Mouse (Mus musculus) cortical plate, adult 2 months (tissue): Measurements from ENCODE around the gene Srr. TPM values are rescaled to one million over a fixed set of nuclear protein-coding genes. Genes with fewer than 3 reads are reported as not detected.

Source experiments
- H3K27ac ChIP-seq: fragments of 200-500 bp; 2 replicates; pipeline ENCODE4 v1.5.1; 2012; ENCODE audit warnings: low read length, control low read depth, inconsistent platforms; ENCODE audit not compliant: insufficient read depth
- H3K4me1 ChIP-seq: fragments of 200-500 bp; 2 replicates; pipeline ENCODE4 v1.6.1; 2011; ENCODE audit warnings: low read length; ENCODE audit not compliant: control insufficient read depth, insufficient read depth
- H3K4me3 ChIP-seq: fragments of 200-500 bp; 2 replicates; pipeline ENCODE4 v1.5.1; 2011; ENCODE audit warnings: mild to moderate bottlenecking, low read length, control low read depth; ENCODE audit not compliant: insufficient read depth
- CTCF ChIP-seq: fragments of 200-500 bp; IDR thresholded peaks from 2 replicates; pipeline ENCODE4 v1.5.1; 2011; ENCODE audit warnings: mild to moderate bottlenecking, control low read depth, low read length; ENCODE audit not compliant: insufficient read depth; ENCODE audit errors: extremely low read depth
- POLR2A ChIP-seq: fragments of 200-500 bp; IDR thresholded peaks from 2 replicates; pipeline ENCODE4 v1.6.1; 2011; ENCODE audit warnings: mild to moderate bottlenecking, low read length, control low read depth; ENCODE audit not compliant: insufficient read depth; ENCODE audit errors: extremely low read depth
- polyA plus RNA-seq: library from polyadenylated mRNA; depleted of rRNA; stranded (reverse); fragments of >200 nt; gene quantifications from 2 replicates; pipeline ENCODE4 v1.2.3, GENCODE M21; 2012; rRNA removed

Gene Srr
- polyA plus RNA-seq, 1 experiment: 62.7 TPM

DNA sequence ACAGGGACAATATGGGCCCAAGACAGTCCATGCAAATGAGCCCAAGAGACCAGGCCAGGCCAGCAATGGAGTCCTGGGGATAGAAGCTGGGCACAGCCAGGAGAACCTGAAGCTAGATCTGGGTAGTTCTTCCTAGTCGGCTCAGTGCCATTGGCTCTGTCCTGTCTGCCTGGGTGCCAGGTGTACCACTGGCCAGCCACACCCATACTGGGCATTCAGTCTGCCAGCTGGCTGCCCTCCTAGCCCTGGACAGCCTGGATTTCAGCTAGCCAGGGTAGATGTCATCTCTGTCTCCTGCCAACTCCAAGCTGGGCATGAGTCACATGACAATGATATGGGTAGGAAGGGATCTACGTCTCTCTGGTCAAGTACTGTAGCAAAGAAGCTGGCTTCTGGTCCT is 58.6 kb downstream of the Srr start:
- TF ChIP-seq POLR2A: no peak
- H3K27ac ChIP-seq: no peak overlapping the region
- H3K4me3 ChIP-seq: no peak overlapping the region
- H3K4me1 ChIP-seq: peaks cover 5% of the 10 kb centered on the region

DNA sequence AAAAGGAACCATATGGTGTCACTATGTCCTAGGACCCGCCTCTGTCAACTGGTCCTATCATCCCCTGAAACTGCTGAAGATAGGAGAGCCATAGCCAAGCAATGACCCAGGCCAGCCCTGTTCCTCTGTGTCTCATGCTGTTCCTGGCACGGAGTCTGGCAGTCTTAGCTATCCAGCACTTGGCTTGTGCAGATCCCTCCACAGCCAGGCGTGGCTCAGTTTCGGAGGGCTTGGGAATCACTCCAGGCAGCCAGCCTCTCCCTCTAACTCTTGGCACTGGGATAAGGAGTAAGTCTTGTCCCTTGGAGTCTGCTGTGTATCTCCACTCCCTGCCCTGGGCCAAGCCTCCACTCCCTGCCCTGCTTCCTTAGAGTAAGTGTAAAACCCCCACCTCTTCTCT is 59.1 kb downstream of the Srr start:
- Histone ChIP-seq H3K4me3 (no peak overlapping the region), H3K4me1 (peaks cover 5% of the 10 kb centered on the region), H3K27ac (no peak overlapping the region)
- TF ChIP-seq CTCF (no peak), POLR2A (no peak)

DNA sequence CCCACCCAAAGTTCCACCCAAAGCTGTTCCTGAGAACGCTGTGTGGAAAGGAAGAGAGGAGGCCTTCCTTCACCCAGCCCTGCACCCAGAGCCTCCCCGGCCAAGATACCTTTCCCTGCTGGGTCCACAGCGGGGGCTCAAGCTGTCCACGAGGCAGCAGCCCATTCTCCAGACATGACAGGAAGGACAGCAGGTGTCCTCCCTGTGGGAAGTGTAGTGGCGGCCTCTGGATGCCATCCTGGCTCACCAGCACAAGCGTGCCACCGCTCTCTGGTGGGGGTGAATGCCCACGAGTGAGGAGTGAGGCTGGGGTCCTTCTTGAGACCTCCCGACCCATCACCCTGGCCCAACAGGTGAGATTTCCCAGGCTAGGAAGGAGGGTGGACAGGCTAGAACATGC is 60.5 kb downstream of the Srr start:
- no peak overlapping the region for H3K4me3 ChIP-seq
- peaks cover 2% of the 10 kb centered on the region for H3K4me1 ChIP-seq
- TF ChIP-seq CTCF (no peak), POLR2A (no peak)
- H3K27ac ChIP-seq: no peak overlapping the region

DNA sequence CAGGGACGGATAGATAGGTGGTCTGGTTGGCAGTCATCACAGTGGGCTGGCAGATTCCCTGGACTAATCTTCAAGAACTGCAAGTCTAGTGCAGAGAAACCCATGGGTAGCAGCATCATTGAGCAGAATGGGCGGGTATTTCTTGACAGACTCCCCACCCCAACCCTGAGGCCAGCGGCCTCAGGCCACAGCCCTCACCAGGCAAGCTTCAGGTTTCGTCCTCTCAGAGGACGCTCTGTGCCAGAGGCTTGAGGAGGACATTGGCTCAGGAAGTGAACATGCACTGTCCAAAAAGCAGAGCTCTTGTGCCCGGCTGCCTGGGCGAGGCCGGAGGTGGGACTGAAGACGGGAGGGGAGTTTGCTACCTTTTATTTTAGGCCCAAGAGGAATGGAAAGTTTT is 61.3 kb downstream of the Srr start:
- TF ChIP-seq POLR2A (no peak), CTCF (no peak)
- no peak overlapping the region for H3K4me3 ChIP-seq
- H3K27ac ChIP-seq: no peak overlapping the region
- H3K4me1 ChIP-seq: peaks cover 2% of the 10 kb centered on the region

DNA sequence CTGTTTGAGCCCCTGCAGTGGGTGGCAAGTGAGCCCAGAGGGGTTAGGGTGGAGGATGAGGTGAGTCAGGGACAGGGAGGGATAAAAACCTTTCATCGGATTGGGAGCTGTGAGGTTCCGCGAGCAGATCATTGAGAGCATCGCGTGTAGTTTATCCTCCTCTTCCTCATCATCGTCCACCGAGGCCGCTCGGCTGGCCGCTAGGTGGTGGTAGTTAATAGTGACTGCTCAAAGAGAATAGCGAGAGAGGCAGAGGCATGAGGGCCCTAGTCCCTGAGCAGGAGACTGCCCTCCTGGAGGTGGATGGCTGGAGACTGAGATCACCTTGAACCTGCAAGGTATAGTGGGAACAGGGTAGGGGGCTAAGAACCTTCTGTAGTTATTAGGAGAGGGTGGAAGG is 62.3 kb downstream of the Srr start:
- no peak overlapping the region for H3K27ac ChIP-seq
- H3K4me3 ChIP-seq: no peak overlapping the region
- peaks cover 2% of the 10 kb centered on the region for H3K4me1 ChIP-seq
- peak; percentile 40 for TF ChIP-seq CTCF
- no peak for TF ChIP-seq POLR2A

DNA sequence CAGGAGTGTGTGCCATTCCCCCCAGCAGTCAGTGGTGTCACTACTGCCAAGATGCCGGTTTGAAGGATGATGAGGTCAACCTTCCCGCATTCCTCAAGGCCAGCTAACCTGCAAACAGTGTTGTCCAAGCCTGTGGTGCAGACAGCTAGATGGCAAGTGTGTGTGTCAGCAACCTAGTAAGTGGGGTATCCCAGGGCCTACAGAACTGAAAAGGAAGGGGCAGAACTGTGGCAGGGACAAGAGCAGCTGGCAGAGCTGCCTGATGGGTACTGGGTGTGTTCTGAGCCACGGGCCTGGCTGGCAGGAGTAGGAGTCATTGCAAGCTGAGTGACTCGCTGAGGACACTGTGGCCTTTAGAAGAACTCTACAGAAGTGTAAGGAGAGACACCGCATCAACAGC is 63.6 kb downstream of the Srr start:
- TF ChIP-seq POLR2A: no peak
- TF ChIP-seq CTCF: no peak

DNA sequence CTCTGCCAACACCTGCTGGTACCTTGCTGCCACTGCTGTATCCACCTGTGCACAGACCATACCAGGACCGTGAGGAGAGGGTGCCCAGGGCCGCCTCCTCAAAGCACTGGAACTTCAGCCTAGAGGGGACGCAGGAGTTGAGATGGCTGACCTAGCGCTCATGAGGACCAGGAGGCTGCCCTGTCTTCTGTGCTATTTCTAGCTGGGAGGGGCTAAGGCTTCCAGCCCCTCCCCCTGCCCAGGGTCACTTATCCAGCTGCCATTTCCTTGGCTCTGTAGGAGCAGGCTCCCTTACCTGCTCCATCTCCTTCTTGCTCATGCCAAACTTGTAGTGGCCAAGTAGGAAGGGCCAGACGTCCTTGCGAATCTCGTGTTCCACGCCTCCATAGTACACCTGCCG is 68.0 kb downstream of the Srr start:
- H3K27ac ChIP-seq: no peak overlapping the region
- TF ChIP-seq POLR2A: no peak
- TF ChIP-seq CTCF: no peak
- H3K4me1 ChIP-seq: no peaks in the 10 kb centered on the region
- no peak overlapping the region for H3K4me3 ChIP-seq

More for the DNA sequence above, 63.6 kb downstream of the Srr start:
- Histone ChIP-seq H3K27ac (no peak overlapping the region), H3K4me3 (no peak overlapping the region), H3K4me1 (peaks cover 2% of the 10 kb centered on the region)

Other genes with a start within 250 kb of the Srr start
- gene Pafah1b1, start 201.3 kb downstream of the Srr start, polyA plus RNA-seq: 177 and 180 TPM in 2 replicates
- gene Mettl16, start 155.1 kb downstream of the Srr start, polyA plus RNA-seq: 14.4 and 15.1 TPM in 2 replicates
- gene Mnt, start 95.0 kb downstream of the Srr start, polyA plus RNA-seq: 19.9 and 22.1 TPM in 2 replicates
- 82.7 and 91.9 TPM in 2 replicates for gene Sgsm2, start 28.9 kb downstream of the Srr start, polyA plus RNA-seq
- gene Tsr1, start 27.9 kb downstream of the Srr start, polyA plus RNA-seq: 18.1 and 19.0 TPM in 2 replicates
- 26.9 and 29.2 TPM in 2 replicates for gene Smg6, start 125 bp downstream of the Srr start, polyA plus RNA-seq
- gene Hic1, start 243.6 kb upstream of the Srr start, polyA plus RNA-seq: 3.0 and 3.8 TPM in 2 replicates